15 mouse cellular contexts compared by ENCODE assay signal in the genomic region with DNA sequence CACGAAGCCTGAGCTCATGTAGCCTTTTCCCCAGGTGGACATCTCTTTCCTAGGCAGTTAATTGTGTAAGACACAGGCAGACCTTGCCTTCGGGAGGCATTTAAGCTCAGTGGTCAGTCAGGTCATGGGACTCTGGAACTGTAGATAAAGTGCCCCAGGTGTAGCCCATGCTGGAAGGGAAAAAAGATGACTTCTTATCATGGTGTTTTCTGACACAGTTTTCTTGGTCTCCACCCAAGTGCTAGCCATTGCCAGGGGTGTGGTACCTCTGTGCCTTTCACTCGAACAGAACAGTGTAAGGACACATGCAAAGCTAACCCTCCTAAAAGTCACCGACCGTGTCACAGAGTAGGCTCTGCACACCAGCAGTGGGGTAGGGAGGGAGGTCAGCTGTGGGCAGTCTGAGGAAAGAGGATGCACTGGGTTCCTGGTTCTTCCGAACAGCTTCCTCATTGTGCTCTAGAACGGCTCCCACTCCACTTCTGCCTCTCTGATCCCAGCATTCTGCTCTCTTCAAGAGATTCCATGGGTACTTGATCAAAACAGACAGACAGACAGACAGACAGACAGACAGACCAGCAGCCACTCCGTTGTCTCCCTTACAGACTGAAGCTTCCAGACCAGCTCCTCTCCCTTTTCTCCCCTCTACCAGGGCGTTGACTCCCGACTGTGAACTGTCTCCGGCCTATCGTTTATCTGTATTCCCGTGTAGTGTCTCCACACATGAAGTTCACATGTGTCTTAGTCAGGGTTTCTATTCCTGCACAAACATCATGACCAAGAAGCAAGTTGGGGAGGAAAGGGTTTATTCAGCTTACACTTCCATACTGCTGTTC. TPM values are rescaled to one million over a fixed set of nuclear protein-coding genes. Genes with fewer than 3 reads are reported as not detected.
DNase-seq lines count a peak whose midpoint lies in the region; ATAC-seq and TF ChIP-seq lines count a peak whose summit lies in the region.
"Had no signal": no experiment of that assay in that cellular context is flagged by ENCODE, and none has a peak within 500 bp of the region (broad histone marks: within the 10 kb centered on the region; RNA-seq: fewer than 3 reads in every experiment).

No protein-coding gene starts in this region.

- TF ChIP-seq RAD21 in MEL (IDR thresholded peaks at IDR 0.05; ENCODE audit: low read depth, low read length): no peak

- peak; percentile 89 for DNase-seq in heart, embryonic 10.5 days (ENCODE audit: low spot score)
- no peak for DNase-seq in heart, adult 2 months
- DNase-seq in MEL (ENCODE audit: low read depth, low spot score): no peak
- DNase-seq in left cerebral cortex, adult 8-10 months (ENCODE audit: low spot score in 2 of 2): no peak
- DNase-seq: cerebellum, postnatal 36 days; forebrain, postnatal 0 days; kidney, adult 18-20 months; kidney, postnatal 36 days; midbrain, embryonic 14.5 days had no signal

- H3K4me1 ChIP-seq in heart, embryonic 10.5 days: peaks cover 36% of the 10 kb centered on the region
- H3K4me1 ChIP-seq in heart, adult 2 months (ENCODE audit: control insufficient read depth, insufficient read depth, low read length): peaks cover 5% of the 10 kb centered on the region
- peaks cover 5 to 32% of the 10 kb centered on the region in 2 experiments for H3K4me1 ChIP-seq in MEL (ENCODE audit: control insufficient read depth in 1 of 2, insufficient read depth in 2 of 2, low read length in 2 of 2)

- TF ChIP-seq CTCF in heart, adult 2 months (IDR thresholded peaks at IDR 0.05): no peak
- no peak for TF ChIP-seq CTCF in MEL (IDR thresholded peaks at IDR 0.05 in 2 of 3, conservative IDR thresholded peaks at IDR 0.05 in 1 of 3; ENCODE audit: control insufficient read depth in 1 of 3, insufficient read depth in 1 of 3, low read depth in 2 of 3, low read length in 3 of 3, poor library complexity in 1 of 3, severe bottlenecking in 1 of 3)

- TF ChIP-seq EP300 in heart, adult 2 months (IDR thresholded peaks at IDR 0.05; ENCODE audit: insufficient read depth, low read depth, low read length): no peak
- TF ChIP-seq EP300 in MEL (IDR thresholded peaks at IDR 0.05; ENCODE audit: low read depth in 1 of 2, low read length in 2 of 2): no peak

- ATAC-seq in erythroid progenitor cell, adult 5-6 weeks (replicated peaks; ENCODE audit: low FRiP score, poor library complexity, severe bottlenecking): peak; percentile 55
- ATAC-seq in megakaryocyte, adult 5-6 weeks (ENCODE audit: poor library complexity, severe bottlenecking): peak; percentile 53
- no peak for ATAC-seq in frontal cortex, adult (ENCODE audit: low TSS enrichment)
- ATAC-seq in inflammation-experienced regulatory T-cells, adult 6 months: no peak
- ATAC-seq: forebrain, postnatal 0 days had no signal

- H3K9me3 ChIP-seq in heart, embryonic 10.5 days: no peaks in the 10 kb centered on the region
- no peaks in the 10 kb centered on the region for H3K9me3 ChIP-seq in MEL (replicated peaks; ENCODE audit: insufficient read depth, low read length)
- H3K9me3 ChIP-seq: hindbrain, embryonic 12.5 days; neural tube, embryonic 13.5 days had no signal

- TF ChIP-seq POLR2A in heart, adult 2 months (IDR thresholded peaks at IDR 0.05; ENCODE audit: insufficient read depth, low read depth, low read length): no peak
- TF ChIP-seq POLR2A in MEL (IDR thresholded peaks at IDR 0.05; ENCODE audit: control insufficient read depth in 1 of 2, insufficient read depth in 1 of 2, low read depth in 1 of 2, low read length in 2 of 2, poor library complexity in 1 of 2): no peak

- H3K27me3 ChIP-seq in heart, embryonic 10.5 days (ENCODE audit: insufficient read depth, poor library complexity, severe bottlenecking): no peaks in the 10 kb centered on the region
- H3K27me3 ChIP-seq in heart, adult 2 months (ENCODE audit: control insufficient read depth, insufficient read depth, low read length): no peaks in the 10 kb centered on the region
- no peaks in the 10 kb centered on the region for H3K27me3 ChIP-seq in MEL (ENCODE audit: control insufficient read depth in 1 of 2, insufficient read depth in 2 of 2, low read length in 2 of 2)
- H3K27me3 ChIP-seq: hindbrain, embryonic 12.5 days; neural tube, embryonic 13.5 days had no signal

- H3K36me3 ChIP-seq in heart, embryonic 10.5 days: peaks cover 65% of the 10 kb centered on the region
- H3K36me3 ChIP-seq in heart, adult 2 months (ENCODE audit: control insufficient read depth, insufficient read depth, low read length): no peaks in the 10 kb centered on the region
- peaks cover 5 to 26% of the 10 kb centered on the region in 2 experiments for H3K36me3 ChIP-seq in MEL (ENCODE audit: control insufficient read depth in 1 of 2, insufficient read depth in 2 of 2, low read length in 2 of 2)

- H3K79me2 ChIP-seq in heart, adult 2 months (replicated peaks; ENCODE audit: control insufficient read depth, insufficient read depth, low read length): no peaks in the 10 kb centered on the region
- H3K79me2 ChIP-seq in MEL (ENCODE audit: control insufficient read depth, insufficient read depth, low read length, poor library complexity): peaks cover 19% of the 10 kb centered on the region

- H3K4me3 ChIP-seq in heart, embryonic 10.5 days: no peak overlapping the region; the same call in 1 of the 2 replicates
- H3K4me3 ChIP-seq in heart, adult 2 months: no peak overlapping the region
- H3K4me3 ChIP-seq in MEL (ENCODE audit: control insufficient read depth in 1 of 2, insufficient read depth in 1 of 2, low read depth in 2 of 2, low read length in 2 of 2): no peak overlapping the region
- H3K4me3 ChIP-seq: hindbrain, embryonic 12.5 days; neural tube, embryonic 13.5 days had no signal

- peak overlapping the region; percentile 73 for H3K27ac ChIP-seq in heart, embryonic 10.5 days
- no peak overlapping the region for H3K27ac ChIP-seq in heart, adult 2 months
- H3K27ac ChIP-seq in MEL (ENCODE audit: control insufficient read depth, low read depth, low read length): peak overlapping the region; percentile 76
- H3K27ac ChIP-seq: hindbrain, embryonic 12.5 days; neural tube, embryonic 13.5 days had no signal

- intact Hi-C loops in heart, adult 2 months (cut with DNase I): no loop called here

- H3K9ac ChIP-seq in heart, adult 2 months (ENCODE audit: low read depth, low read length): no peak overlapping the region
- H3K9ac ChIP-seq in MEL (ENCODE audit: control insufficient read depth, low read depth, low read length, poor library complexity, severe bottlenecking): no peak overlapping the region
- H3K9ac ChIP-seq: forebrain, postnatal 0 days; hindbrain, embryonic 12.5 days; neural tube, embryonic 13.5 days had no signal

- WGBS in heart, embryonic 10.5 days: 91% methylated on average over 13 of the region's 13 CpGs
- WGBS in heart, adult 2 months: 88% methylated on average over 13 of the region's 13 CpGs

TF ChIP-seq in MEL, 35 proteins besides CTCF, POLR2A, EP300 and RAD21:
- TF ChIP-seq ZMIZ1 (IDR thresholded peaks at IDR 0.05; ENCODE audit: low read depth, low read length) (no peak), MAX (IDR thresholded peaks at IDR 0.05; ENCODE audit: low read length) (0 out of 2 replicates have a peak, but pooled peaks have one; percentile 18), ELF1 (IDR thresholded peaks at IDR 0.05; ENCODE audit: low read depth, low read length) (no peak), TCF12 (IDR thresholded peaks at IDR 0.05; ENCODE audit: low read depth, low read length) (peak; percentile 43; the same call in 1 of the 2 replicates), USF1 (IDR thresholded peaks at IDR 0.05; ENCODE audit: low read depth, low read length) (no peak), ZNF384 (IDR thresholded peaks at IDR 0.05; ENCODE audit: low read depth, low read length) (no peak), SMC3 (IDR thresholded peaks at IDR 0.05; ENCODE audit: low read depth, low read length) (no peak), TAL1 (IDR thresholded peaks at IDR 0.05; ENCODE audit: low read length) (no peak)

RNA-seq across cellular contexts. Expression of gene Tmem14c, which starts 2.9 kb away (rescaled TPM):
- polyA plus RNA-seq in heart, embryonic 10.5 days (2016; fragmentation: Nextera tagmentation; extraction: Ambion mirVana): 322 and 328 TPM in 2 replicates
- total RNA-seq in heart, adult 2 months (2021): 100 to 1,000 TPM; 165 to 179 TPM
- 136 and 180 TPM in 2 replicates for polyA plus RNA-seq in heart, adult 2 months (2012; rRNA removed)
- 260 and 319 TPM in 2 replicates for total RNA-seq in MEL (2012; rRNA removed)
- polyA plus RNA-seq in MEL (2012; ENCODE audit: insufficient read depth in 1 of 2, insufficient read length in 2 of 2, low read depth in 1 of 2, low replicate concordance in 2 of 2, missing spikeins in 1 of 2): 100 to 1,000 TPM in 1 of 2 experiments, not detected in 1; 294 TPM
- 628 and 784 TPM in 2 replicates for total RNA-seq in erythroid progenitor cell, adult 5-6 weeks (2015; ENCODE audit: low replicate concordance)
- total RNA-seq in erythroid progenitor cell, adult 5-6 weeks (2017; ENCODE audit: low replicate concordance): 461 and 723 TPM in 2 replicates
- total RNA-seq in megakaryocyte, adult 5-6 weeks (2015): 208 and 221 TPM in 2 replicates
- total RNA-seq in megakaryocyte, adult 5-6 weeks (2017): 112 and 125 TPM in 2 replicates
- total RNA-seq in left cerebral cortex, adult 8-10 months (2022): 10 to 100 TPM; 51.1 to 58.5 (median 56.2) TPM
- polyA plus RNA-seq in inflammation-experienced regulatory T-cells, adult 6 months (2017; shearing (Covaris generic)): 100 to 1,000 TPM; 130 to 207 (median 140) TPM

RNA-seq across cellular contexts. Expression of gene Pak1ip1, which starts 18.2 kb away (rescaled TPM):
- polyA plus RNA-seq in heart, embryonic 10.5 days (2016; fragmentation: Nextera tagmentation; extraction: Ambion mirVana): 66.1 and 72.1 TPM in 2 replicates
- 10 to 100 TPM; 26.7 to 27.5 TPM for total RNA-seq in heart, adult 2 months (2021)
- polyA plus RNA-seq in heart, adult 2 months (2012; rRNA removed): 21.2 and 22.5 TPM in 2 replicates
- 94.5 and 109 TPM in 2 replicates for total RNA-seq in MEL (2012; rRNA removed)
- polyA plus RNA-seq in MEL (2012; ENCODE audit: insufficient read depth in 1 of 2, insufficient read length in 2 of 2, low read depth in 1 of 2, low replicate concordance in 2 of 2, missing spikeins in 1 of 2): 100 to 1,000 TPM in 1 of 2 experiments, not detected in 1; 101 TPM
- total RNA-seq in erythroid progenitor cell, adult 5-6 weeks (2015; ENCODE audit: low replicate concordance): 46.5 and 88.0 TPM in 2 replicates
- 63.4 and 63.5 TPM in 2 replicates for total RNA-seq in erythroid progenitor cell, adult 5-6 weeks (2017; ENCODE audit: low replicate concordance)
- total RNA-seq in megakaryocyte, adult 5-6 weeks (2015): 50.2 and 50.7 TPM in 2 replicates
- total RNA-seq in megakaryocyte, adult 5-6 weeks (2017): 73.0 and 80.1 TPM in 2 replicates
- 10 to 100 TPM; 37.6 to 41.1 (median 40.2) TPM for total RNA-seq in left cerebral cortex, adult 8-10 months (2022)
- 100 to 1,000 TPM in 1 of 3 experiments, 10 to 100 TPM in 2; 75.7 to 103 (median 84.7) TPM for polyA plus RNA-seq in inflammation-experienced regulatory T-cells, adult 6 months (2017; shearing (Covaris generic))

Comparison
In these comparisons a context has a peak if more than half of its experiments do, and no peak if none do; other contexts are left out.
1. ATAC-seq: peak in erythroid progenitor cell, adult 5-6 weeks (single experiment) and megakaryocyte, adult 5-6 weeks (single experiment); none in frontal cortex, adult (single experiment) and inflammation-experienced regulatory T-cells, adult 6 months (single experiment).